Mouse (Mus musculus) spleen, adult 2 months (tissue): ENCODE results near the gene Gsdma. TPM values are rescaled to one million over a fixed set of nuclear protein-coding genes. Genes with fewer than 3 reads are reported as not detected.

Experiments used
- DNase-seq, 2 experiments: peaks; one replicate each; pipeline versions ENCODE4 v3.0.0 to v3.0.0-alpha.2; 2012 to 2021; ENCODE audit warnings: low spot score in 2 of 2, low read depth in 1 of 2
- H3K27ac ChIP-seq: fragments of 200-500 bp; 2 replicates; pipeline ENCODE4 v1.5.1; 2012; ENCODE audit warnings: low read length, inconsistent platforms; ENCODE audit not compliant: insufficient read depth
- H3K27me3 ChIP-seq: fragments of 200-500 bp; 2 replicates; pipeline ENCODE4 v1.6.1; 2012; ENCODE audit warnings: mild to moderate bottlenecking, moderate library complexity, low read length, inconsistent platforms; ENCODE audit not compliant: control insufficient read depth, insufficient read depth
- H3K36me3 ChIP-seq: fragments of 200-500 bp; 2 replicates; pipeline ENCODE4 v1.6.1; 2012; ENCODE audit warnings: mild to moderate bottlenecking, low read length, inconsistent platforms; ENCODE audit not compliant: control insufficient read depth, insufficient read depth
- H3K4me1 ChIP-seq: fragments of 200-500 bp; 2 replicates; pipeline ENCODE4 v1.6.1; 2011; ENCODE audit warnings: inconsistent platforms; ENCODE audit not compliant: control insufficient read depth, insufficient read depth, insufficient read length
- H3K4me3 ChIP-seq: fragments of 200-500 bp; 2 replicates; pipeline ENCODE4 v1.5.1; 2011; ENCODE audit warnings: mild to moderate bottlenecking, inconsistent platforms; ENCODE audit not compliant: insufficient read depth, insufficient read length; ENCODE audit errors: extremely low read depth
- CTCF ChIP-seq: fragments of 200-500 bp; IDR thresholded peaks from 2 replicates; pipeline ENCODE4 v1.5.1; 2011; ENCODE audit warnings: mild to moderate bottlenecking, inconsistent platforms; ENCODE audit not compliant: insufficient read depth, insufficient read length, insufficient replicate concordance; ENCODE audit errors: extremely low read depth
- POLR2A ChIP-seq: fragments of 200-500 bp; IDR thresholded peaks from 2 replicates; pipeline ENCODE4 v1.6.1; 2011; ENCODE audit warnings: low read depth, low read length, inconsistent platforms
- WGBS: fragments of 180-500 bp; shearing (Covaris S2); methylation state at CpG from one replicate; pipeline ENCODE4 v1.1.7; 2018; 5-methylcytosine and 5-hydroxymethylcytosine counted together
- polyA plus RNA-seq: library from polyadenylated mRNA; depleted of rRNA; stranded (reverse); fragments of >200 nt; gene quantifications from 2 replicates; pipeline ENCODE4 v1.2.3, GENCODE M21; 2012; rRNA removed

The Gsdma gene
- polyA plus RNA-seq, 1 experiment: not detected

- DNase-seq: no peak
- peaks cover 12% of the 10 kb centered on the region for H3K36me3 ChIP-seq
- WGBS: 93% methylated on average over 2 of the region's 2 CpGs
Measured at GRCm38 (mm10) chr11:98720756-98721155, 56.6 kb downstream of the Gsdma start.

DNA sequence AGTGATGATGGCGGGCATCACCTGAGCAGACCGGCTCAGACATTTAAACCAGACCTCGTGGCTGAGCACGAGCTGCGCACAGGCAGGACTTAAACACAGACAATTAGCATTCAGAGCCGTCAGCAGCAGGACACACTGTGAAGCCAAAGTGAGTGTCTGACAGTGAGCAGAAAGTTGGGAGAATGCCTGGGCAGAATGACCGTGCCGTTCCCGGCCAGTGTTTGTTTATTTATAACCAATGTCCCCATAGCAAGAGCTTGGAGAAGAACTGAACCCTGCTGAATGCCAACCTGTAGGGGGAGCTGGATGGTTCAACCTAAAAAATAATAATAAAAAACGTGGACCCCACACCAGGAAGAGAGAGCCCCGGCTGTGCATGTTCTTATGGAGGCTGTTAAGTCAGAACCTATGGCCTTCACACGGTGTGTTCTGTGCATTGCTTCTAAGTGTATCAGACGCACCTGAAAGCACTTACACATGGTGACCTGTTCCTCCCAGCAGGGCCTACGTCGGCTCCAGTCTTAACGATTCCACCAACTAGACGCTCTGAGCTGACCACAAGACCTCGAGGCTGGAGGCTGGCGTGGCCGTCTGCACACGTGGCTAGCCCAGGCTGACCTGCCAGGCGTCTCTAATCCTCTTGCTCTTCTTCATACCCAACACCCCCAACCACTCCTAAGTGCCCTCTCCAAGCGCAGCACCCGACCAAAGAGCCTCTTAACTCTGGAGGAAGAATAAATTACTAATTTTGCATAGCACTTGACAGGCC, 57.5 kb downstream of the Gsdma start:
- peaks cover 9% of the 10 kb centered on the region for H3K36me3 ChIP-seq
- 86% methylated on average over 24 of the region's 24 CpGs for WGBS

More at GRCm38 (mm10) chr11:98720756-98721155, 56.6 kb downstream of the Gsdma start:
- Histone ChIP-seq H3K4me1 (no peaks in the 10 kb centered on the region), H3K4me3 (no peak overlapping the region), H3K27ac (no peak overlapping the region), H3K27me3 (no peaks in the 10 kb centered on the region)
- TF ChIP-seq CTCF (no peak), POLR2A (no peak)

DNA sequence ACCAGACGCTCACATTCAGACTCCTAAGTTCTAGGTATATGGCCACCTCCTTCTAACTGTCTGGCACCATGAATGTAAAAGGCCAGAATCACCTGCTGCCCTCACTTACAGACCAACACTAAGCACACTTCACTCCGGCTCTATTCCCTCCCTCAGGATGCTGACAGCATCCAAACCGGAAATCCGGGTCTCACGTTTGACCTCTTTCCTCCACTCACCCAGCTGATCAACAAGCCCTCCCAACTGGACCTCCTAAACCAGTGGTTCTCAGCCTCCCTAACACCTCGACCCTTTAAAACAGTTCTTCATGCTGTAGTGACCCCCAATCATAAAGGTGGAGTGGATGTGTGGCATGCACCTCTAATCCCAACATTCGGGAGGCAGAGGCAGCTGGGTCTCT, 58.9 kb downstream of the Gsdma start:
- DNase-seq: no peak
- Histone ChIP-seq H3K4me1 (no peaks in the 10 kb centered on the region), H3K36me3 (peaks cover 3% of the 10 kb centered on the region), H3K27ac (no peak overlapping the region), H3K4me3 (no peak overlapping the region), H3K27me3 (no peaks in the 10 kb centered on the region)
- 86% methylated on average over 7 of the region's 7 CpGs for WGBS
- no peak for TF ChIP-seq CTCF
- TF ChIP-seq POLR2A: no peak

More for the DNA sequence above, 57.5 kb downstream of the Gsdma start:
- Histone ChIP-seq H3K4me1 (no peaks in the 10 kb centered on the region), H3K4me3 (no peak overlapping the region), H3K27ac (no peak overlapping the region), H3K27me3 (no peaks in the 10 kb centered on the region)
- TF ChIP-seq CTCF (no peak), POLR2A (no peak)
- DNase-seq: no peak

- H3K4me3 ChIP-seq: no peak overlapping the region
- H3K27me3 ChIP-seq: no peaks in the 10 kb centered on the region
- peaks cover 3% of the 10 kb centered on the region for H3K36me3 ChIP-seq
- no peak for DNase-seq
- 94% methylated on average over 15 of the region's 15 CpGs for WGBS
- H3K27ac ChIP-seq: no peak overlapping the region
- TF ChIP-seq CTCF (no peak), POLR2A (no peak)
- H3K4me1 ChIP-seq: peaks cover 4% of the 10 kb centered on the region; the same call in 1 of the 2 replicates
Measured at GRCm38 (mm10) chr11:98725926-98726506, 61.9 kb downstream of the Gsdma start.

Other genes with a start within 250 kb of the Gsdma start
- gene Mien1, start 225.4 kb upstream of the Gsdma start, polyA plus RNA-seq: 37.1 and 37.8 TPM in 2 replicates
- gene Grb7, start 218.0 kb upstream of the Gsdma start, polyA plus RNA-seq: 1.1 and 1.2 TPM in 2 replicates
- 104 and 113 TPM in 2 replicates for gene Ikzf3, start 118.3 kb upstream of the Gsdma start, polyA plus RNA-seq
- gene Zpbp2, start 113.3 kb upstream of the Gsdma start, polyA plus RNA-seq: 1.2 TPM in 2 replicates
- 37.4 and 42.9 TPM in 2 replicates for gene Ormdl3, start 77.0 kb upstream of the Gsdma start, polyA plus RNA-seq
- gene Lrrc3c, start 66.1 kb upstream of the Gsdma start, polyA plus RNA-seq: not detected in 2 replicates
- gene Gm12355, start 38.7 kb upstream of the Gsdma start, polyA plus RNA-seq: not detected in 2 replicates
- not detected in 2 replicates for gene Gsdma3, start 38.0 kb upstream of the Gsdma start, polyA plus RNA-seq
- gene Gsdma2, start 17.6 kb upstream of the Gsdma start, polyA plus RNA-seq: not detected in 2 replicates
- 83.1 and 107 TPM in 2 replicates for gene Psmd3, start 18.2 kb downstream of the Gsdma start, polyA plus RNA-seq
- gene Csf3, start 36.9 kb downstream of the Gsdma start, polyA plus RNA-seq: 0.07 and 0.27 TPM in 2 replicates
- 53.6 and 69.1 TPM in 2 replicates for gene Med24, start 65.1 kb downstream of the Gsdma start, polyA plus RNA-seq
- 19.8 and 20.7 TPM in 2 replicates for gene Thra, start 76.3 kb downstream of the Gsdma start, polyA plus RNA-seq
- 27.7 and 29.0 TPM in 2 replicates for gene Nr1d1, start 111.0 kb downstream of the Gsdma start, polyA plus RNA-seq
- 23.3 and 41.2 TPM in 2 replicates for gene Msl1, start 131.2 kb downstream of the Gsdma start, polyA plus RNA-seq
- gene Casc3, start 140.6 kb downstream of the Gsdma start, polyA plus RNA-seq: 30.2 and 32.6 TPM in 2 replicates
- gene Rapgefl1, start 172.4 kb downstream of the Gsdma start, polyA plus RNA-seq: 1.9 and 3.3 TPM in 2 replicates
- 8.0 and 10.1 TPM in 2 replicates for gene Wipf2, start 199.3 kb downstream of the Gsdma start, polyA plus RNA-seq
- 1.6 and 2.0 TPM in 2 replicates for gene Cdc6, start 243.4 kb downstream of the Gsdma start, polyA plus RNA-seq